Mouse (Mus musculus) C2C12 (cell line): ENCODE results near the gene Swap70.

ENCODE experiments used
- CEBPB ChIP-seq: IDR thresholded peaks from one replicate; pipeline ENCODE4 v1.6.1; 2011; ENCODE audit warnings: low read depth, mild to moderate bottlenecking, control low read depth, moderate library complexity
- CTCF ChIP-seq: IDR thresholded peaks from one replicate; pipeline ENCODE4 v1.5.1; 2011; ENCODE audit not compliant: control insufficient read depth, insufficient read depth, insufficient read length
- FOSL1 ChIP-seq: IDR thresholded peaks from one replicate; pipeline ENCODE4 v1.8.0; 2011; ENCODE audit warnings: mild to moderate bottlenecking, low read length; ENCODE audit not compliant: poor library complexity, insufficient read depth, severe bottlenecking
- MAX ChIP-seq: IDR thresholded peaks from one replicate; pipeline ENCODE4 v1.6.1; 2011; ENCODE audit warnings: mild to moderate bottlenecking, control low read depth
- USF1 ChIP-seq: IDR thresholded peaks from one replicate; pipeline ENCODE4 v1.6.1; 2011; ENCODE audit warnings: low read depth, mild to moderate bottlenecking, control low read depth, moderate library complexity

- TF ChIP-seq USF1 (no peak), CTCF (peak; percentile 6), MAX (no peak), CEBPB (no peak), FOSL1 (no peak)
Observed at GRCm38 (mm10) chr7:110272434-110272833, 50.9 kb downstream of the Swap70 start.
